Mouse (Mus musculus) urinary bladder, adult 18-20 months (tissue): ENCODE measurements around the gene Sorbs1.
A peak's percentile ranks its signal among the peaks of the same experiment; 100 is the strongest.

Experiments
- DNase-seq, 2 experiments: peaks; one replicate each; pipeline ENCODE4 v3.0.0; 2022; ENCODE audit warnings: low spot score in 2 of 2, mixed read lengths in 2 of 2

The Sorbs1 gene

DNA sequence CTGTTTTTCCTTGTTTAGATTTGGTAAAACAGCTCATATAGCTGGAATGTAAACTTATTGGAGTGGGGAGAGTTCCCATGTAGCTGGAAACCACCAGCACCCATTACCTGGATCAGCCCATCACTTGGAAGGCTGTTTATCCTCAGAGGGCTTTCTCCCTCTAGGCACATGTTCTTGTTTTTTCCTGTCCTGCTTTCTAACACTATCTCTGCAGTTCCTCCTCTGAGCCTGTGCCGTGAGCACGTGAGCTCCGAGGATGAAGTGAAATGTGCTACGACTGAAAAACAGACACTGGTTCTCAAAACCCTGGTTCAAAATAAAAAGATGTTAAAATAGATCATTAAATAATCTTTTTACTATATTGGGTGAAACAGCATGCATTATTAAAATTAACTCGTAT is 211.1 kb downstream of the Sorbs1 start:
- no peak for DNase-seq

DNA sequence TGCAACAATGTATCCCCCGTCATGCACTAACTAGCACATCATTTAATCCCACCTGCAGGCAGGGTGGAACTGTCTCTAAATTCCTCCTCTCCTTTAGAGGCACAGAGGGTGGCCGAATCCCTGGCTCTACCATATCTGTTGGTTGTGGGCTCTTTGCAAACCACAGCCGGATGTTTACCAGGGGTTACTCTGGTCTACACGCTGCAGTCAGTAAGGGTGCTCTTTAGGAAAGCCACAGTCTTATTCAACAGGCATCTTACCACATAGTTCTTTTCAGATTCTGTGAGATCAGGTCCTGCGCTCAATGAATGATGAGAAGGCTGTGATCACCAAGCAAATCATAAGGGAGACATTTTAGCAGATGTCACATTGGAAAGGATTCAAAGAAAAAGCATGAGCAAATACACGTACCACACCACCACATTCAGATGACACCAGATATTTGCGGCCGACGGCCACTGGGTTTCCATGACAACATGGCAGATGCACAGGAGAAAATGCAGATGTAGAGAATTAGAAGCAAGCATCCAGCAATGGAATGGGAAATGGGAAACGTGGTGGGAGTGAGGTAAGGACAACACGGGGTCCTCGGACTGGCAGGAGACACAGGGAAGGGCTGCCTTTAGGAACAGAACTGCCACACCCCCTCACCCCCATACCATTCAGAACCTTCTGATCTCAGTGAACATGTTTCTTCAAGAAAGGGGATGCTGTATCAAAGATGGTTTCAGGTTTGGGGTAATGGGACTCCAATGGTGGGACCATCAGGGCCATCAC is 213.4 kb downstream of the Sorbs1 start:
- DNase-seq, result no peak

DNA sequence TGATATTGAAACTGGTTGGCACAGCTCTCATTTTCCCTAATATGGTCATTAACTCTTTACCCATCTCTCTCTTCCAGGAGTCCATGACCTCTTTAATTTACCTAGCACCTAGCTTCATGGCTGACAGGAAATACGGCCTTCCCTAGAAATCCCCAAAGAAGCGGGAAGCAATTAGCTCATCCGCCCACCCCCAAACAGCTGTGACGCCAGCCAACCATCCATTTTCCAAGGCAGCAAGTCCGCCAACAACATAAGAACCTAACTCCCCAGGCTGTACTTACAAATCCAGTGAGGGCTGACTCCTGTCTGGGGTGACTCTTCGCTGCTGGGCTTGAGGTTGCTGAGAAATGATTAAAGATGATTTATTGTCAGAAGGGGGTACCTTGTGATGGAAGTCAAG is 214.4 kb downstream of the Sorbs1 start:
- DNase-seq, result no peak

DNA sequence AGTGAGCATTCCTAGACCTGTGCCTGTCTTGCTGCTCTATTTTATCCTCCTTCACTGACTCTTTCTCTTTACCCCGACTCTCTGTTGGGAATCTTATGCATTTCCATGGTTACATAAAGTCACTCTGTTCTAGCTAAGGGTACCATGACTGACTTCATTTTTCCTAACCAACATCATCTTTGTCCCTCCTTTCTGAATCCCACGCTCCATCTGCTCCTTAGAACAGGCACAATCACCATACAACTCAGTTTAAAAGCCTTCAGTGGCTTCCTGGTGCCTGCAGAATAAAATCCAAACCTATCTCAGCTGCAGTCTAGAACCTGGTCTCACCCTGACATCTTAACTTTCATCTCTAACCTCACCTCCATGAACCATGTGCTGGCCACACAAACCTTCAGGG is 215.0 kb downstream of the Sorbs1 start:
- DNase-seq, result no peak

DNA sequence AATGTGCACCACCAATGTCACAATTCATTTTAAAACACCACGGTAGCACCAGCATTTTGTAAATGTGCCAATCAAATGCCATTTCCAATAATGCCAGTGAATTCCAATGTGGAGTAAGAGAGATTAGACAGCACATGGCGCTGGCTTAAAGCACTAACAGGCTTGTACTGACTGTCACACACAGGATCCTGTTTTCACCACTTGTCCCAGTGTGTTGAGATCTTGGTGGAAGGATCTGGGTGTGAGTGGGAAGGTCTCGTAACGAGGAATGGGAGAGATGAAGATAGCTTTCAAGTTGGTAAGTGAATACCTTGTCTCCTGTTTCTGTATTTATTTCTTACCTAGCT is 215.8 kb downstream of the Sorbs1 start:
- DNase-seq, result no peak

DNA sequence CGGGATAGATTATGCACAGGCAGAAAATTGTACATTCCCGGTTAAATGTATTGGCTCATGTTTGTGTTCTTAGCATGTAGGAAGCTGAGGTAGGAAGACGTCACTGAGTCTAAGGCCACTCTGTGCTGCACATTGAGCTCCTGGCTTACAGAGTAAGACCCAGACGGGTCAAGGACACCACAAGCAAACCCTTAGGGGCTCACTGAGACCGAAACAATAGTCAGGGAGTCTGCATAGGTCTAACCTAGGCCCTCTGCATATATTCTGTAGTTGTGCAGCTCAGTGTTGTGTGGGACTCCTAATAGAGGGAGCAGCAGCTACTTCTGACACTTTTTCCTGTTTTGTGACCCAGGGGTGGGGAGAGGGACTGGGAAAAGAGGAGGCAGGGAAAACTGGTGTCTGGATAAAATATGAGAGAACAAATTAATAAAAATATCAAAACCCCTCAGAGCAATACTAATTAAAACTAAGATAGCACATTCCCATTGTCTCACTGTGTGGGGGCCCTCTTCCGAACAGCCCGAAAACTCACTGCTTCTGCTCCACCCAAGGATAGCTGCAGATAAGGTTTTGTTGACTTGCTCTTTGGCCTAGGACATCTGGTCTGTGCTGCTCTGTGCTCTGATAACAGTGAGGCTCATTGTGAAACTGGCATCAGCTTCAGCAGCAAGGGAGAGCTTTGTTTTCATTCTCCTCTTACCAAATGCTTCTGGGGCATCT is 216.3 kb downstream of the Sorbs1 start:
- no peak for DNase-seq

DNA sequence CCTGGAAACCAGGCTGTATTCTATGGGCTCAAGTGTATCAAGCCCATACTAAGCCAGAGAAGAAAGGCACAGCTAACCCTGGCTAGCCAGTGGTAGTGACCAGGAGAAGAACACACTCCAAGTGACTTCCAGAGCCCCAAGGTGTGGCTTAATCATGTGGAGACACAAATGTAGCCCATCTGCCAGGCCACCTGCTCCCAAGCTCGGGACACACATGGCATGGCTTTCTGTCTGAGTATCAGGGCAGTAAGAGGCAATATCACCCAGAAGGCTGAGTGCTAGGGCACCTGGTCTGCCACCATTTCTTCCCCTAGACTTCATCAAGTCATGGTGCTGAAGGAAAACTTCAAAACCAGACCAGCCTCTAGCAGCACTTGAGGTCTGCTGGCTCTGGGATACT is 219.3 kb downstream of the Sorbs1 start:
- no peak for DNase-seq

DNA sequence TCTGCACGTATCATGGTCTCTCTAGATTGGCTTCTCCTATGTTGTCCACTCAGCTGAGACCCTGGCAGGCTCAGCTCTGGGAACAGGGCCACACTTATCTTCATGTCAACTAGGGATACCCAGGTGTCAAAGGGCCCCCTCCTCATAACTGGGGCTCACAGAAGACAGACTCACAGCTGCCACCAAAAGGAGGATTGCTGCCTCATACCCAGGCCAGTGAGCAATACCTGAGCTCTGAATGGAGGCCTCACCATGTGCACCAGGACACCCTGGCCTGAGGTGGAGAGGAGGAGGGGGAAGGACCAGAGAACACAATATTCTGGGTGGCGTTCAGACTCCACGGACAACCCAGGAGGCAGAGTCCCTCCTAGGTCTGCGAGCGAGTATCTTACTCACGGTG is 219.8 kb downstream of the Sorbs1 start:
- no peak for DNase-seq

DNA sequence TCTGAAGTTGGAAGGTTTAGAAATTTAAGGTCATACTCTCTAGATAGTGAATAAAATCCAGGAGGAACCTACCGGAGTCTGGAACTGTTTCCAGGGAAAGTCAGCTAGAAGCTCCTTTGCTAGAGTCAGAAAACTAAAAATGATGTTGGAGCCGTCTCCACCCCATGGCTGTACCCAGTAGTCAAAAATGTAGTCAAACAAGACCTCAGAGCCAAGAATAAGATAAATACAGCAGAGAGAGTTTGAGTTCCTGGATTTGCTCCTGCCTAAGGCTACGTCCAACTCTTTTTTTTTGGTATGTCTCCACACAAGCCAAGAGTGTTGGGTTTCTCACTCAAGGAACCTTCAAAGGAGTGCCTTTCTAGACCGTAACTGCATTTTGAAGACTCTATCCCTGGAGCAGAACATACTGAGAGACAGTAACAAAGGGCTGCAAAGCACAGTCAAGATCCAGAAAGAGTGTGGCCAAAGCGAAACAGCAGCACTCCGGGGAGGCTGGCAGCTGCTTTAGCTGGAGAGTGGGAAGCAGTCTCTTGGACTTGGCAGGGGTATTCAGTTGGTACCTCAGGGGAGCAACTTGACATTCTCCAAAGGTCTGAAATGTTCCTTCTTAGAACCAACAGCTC is 223.4 kb downstream of the Sorbs1 start:
- DNase-seq, result no peak

DNA sequence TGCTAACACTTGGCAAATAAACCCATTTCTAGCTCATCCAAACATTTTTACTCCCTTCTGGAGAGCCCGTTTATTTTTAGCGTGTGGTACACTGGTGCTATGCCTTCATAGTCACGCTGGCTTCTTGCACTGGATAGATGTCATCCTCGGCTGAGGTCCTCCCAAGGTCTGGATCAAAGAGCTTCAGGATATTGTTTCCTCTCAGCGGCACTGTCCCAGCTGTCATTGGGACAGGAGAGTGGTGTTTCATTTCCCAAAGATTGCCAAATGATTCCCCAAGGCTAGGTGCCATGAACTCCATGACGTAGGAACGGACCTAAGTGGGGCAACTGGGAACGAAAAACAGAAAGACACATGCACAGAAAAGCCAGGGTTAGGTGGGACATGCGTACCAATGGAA is 225.2 kb downstream of the Sorbs1 start:
- no peak for DNase-seq

DNA sequence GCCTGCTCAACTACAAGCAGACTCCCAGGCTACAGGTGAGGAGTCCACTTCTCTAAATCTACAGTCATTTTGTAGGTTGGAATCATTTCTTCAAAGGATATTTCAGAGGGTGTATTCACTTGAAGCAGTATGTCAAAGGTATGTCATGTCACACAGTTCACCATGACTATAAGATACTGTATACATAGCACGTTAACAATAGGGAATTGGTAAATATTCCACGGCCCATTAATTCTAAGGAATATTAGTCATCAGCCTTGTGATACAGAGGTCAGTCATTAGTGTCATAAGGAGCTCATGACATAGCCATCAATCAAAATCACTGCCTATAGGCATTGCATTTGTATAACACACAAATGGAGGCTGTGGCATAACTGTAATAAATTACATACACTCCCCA is 228.9 kb downstream of the Sorbs1 start:
- no peak for DNase-seq

DNA sequence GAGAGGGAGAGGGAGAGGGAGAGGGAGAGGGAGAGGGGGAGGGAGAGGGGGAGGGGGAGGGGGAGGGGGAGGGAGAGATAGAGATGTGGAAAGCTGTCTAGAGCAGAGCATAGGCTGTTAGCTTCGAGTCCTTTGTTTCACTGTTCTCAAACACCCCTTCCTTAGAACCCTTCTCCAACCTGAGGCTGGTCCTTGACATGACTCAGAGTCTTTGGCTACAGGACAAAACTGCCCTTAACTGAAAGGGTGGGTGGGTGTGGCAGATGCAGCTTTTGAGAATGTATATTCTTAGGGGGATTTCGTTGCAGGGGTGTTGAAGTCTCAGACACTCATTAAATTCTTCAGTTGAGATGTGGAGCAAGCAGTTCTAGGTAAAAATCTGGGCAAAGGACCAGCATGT is 230.2 kb downstream of the Sorbs1 start:
- no peak for DNase-seq

DNA sequence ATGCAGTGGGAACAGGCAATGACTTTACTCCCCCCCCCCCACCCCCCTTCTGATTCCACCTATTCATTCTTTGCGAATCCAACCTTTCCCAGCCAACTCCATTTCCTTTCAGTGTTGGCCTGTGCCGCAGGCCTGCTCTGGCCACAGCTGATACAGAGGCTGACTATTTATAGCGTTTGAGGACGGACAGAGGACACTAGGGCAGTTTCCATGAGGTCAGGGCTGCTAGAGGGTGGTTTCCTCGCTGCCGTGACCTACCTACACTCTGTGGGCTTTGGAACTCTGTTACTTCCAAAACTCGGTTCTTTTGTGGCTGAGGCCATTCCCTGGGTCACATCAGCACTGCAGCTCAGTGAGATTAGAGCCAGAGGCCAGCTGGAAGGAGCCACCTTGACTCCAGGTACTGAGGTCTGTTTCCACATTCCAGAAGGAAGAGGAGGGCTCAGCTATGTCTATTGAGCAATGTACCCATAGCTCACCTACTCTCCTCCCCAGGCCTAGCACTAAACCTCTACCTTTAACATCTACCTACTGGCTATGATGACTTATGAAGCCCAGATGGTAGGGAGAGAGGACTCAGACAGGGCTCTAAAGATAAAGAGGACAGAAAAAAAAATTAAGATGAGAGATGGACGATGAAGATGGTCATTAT is 235.1 kb downstream of the Sorbs1 start:
- DNase-seq, result no peak

DNA sequence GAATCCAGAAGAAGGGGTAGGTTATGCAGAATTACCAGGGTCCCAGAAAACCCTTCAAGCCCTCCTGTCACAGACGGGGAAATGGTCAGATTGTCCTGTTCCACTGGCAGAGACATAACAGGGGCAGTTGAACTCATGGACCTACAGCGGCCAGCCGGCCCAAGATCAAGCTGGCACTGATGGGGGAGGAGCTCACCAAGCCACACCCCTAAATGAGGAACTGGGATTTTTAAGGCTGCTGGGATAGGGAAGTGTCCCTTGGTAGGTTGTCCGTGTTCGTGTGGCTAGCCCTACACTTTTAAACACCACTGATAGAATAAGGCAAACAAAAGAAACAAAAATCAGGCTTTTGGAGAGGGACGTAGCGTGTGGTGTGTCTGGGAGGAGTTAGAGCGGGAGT is 236.1 kb downstream of the Sorbs1 start:
- DNase-seq, result no peak

DNA sequence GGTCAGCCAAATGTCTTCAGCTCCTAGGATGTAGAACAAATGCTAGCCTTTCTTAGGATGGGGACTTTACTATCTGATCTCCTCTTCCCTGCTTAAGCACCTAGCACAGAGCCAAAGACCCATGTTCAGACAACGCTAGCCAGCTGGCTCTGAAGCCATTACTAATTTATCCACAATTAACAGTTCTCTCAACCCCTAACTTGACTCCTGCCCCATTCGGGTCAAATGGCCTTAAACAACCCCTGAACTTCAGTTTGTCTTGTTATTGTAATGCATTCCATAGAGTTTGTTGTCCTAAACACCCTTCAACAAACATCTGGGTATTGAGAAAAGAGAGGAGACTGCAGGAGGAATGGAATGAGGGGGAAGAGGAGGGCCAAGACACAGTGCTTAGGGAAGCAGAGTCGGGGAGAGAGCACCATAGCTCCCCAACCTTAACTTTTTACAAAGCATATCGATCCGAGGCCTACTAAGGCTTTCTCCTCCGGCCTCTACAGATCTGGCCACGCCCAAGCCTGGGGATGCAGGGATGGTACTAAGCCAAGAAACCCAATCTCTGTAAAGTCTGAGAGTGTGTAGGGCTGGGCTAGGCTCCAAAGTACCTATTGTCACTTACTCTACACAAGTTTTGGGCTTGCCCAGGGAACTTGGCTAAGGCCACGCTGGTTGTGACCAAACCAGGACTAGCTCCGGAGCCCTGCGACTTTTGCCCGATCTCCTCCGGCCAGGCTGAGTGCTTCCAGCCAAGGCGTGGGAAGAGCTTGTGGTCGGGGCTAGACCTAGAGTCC is 238.0 kb downstream of the Sorbs1 start:
- no peak for DNase-seq

DNA sequence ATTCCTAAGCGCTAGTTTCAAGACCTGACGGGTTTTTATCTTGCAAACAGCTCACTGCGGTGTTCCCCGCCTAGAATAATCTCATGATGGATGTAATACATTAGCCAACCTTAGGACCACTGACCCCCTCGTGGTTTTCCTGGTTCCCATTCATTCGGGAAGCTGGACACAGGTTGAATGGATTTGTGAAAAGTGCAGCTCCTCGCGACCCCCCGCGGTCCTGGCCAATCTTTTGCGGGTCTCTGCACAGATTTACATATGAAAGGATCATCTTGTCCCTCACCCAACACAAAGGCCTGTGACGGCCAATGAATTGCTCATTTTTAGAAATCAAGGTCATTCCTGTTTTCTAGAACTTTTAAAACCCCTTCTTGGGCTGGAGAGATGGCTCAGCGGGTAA is 240.9 kb downstream of the Sorbs1 start:
- DNase-seq, result no peak

DNA sequence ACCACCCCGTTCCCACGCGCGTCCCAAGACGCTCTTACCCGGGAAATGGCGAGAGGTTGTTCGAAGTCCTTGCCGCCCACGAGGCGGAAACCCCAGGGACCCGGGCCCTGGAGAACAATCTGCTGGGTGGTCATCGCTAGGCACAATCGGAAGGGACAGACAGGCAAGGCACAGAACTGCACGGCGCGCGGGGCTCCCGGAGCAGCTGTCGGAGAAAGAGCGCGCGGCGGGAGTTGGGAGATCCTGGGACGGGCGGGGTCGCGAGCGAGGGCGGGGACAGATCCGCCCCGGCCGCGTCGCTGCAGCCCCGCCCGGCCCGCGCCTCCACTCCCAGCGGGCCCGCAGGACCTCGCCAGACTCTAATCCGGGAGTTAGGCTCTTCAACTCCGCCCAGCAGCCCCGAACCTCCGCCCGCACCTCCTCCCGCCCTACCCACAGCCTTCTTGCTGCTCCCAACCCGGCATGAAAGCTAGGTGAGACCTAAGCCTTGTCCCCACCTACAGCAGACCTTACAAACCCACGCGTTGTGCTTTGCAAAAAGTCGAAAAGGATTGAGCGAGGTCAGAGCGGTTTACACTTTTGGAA is 242.2 kb downstream of the Sorbs1 start, which contains the start of gene Pdlim1:
Gene Pdlim1 (minus strand): TSS at position 535 of the 585 bp plus-strand sequence.
- DNase-seq, result peak; percentile 65 to 69

DNA sequence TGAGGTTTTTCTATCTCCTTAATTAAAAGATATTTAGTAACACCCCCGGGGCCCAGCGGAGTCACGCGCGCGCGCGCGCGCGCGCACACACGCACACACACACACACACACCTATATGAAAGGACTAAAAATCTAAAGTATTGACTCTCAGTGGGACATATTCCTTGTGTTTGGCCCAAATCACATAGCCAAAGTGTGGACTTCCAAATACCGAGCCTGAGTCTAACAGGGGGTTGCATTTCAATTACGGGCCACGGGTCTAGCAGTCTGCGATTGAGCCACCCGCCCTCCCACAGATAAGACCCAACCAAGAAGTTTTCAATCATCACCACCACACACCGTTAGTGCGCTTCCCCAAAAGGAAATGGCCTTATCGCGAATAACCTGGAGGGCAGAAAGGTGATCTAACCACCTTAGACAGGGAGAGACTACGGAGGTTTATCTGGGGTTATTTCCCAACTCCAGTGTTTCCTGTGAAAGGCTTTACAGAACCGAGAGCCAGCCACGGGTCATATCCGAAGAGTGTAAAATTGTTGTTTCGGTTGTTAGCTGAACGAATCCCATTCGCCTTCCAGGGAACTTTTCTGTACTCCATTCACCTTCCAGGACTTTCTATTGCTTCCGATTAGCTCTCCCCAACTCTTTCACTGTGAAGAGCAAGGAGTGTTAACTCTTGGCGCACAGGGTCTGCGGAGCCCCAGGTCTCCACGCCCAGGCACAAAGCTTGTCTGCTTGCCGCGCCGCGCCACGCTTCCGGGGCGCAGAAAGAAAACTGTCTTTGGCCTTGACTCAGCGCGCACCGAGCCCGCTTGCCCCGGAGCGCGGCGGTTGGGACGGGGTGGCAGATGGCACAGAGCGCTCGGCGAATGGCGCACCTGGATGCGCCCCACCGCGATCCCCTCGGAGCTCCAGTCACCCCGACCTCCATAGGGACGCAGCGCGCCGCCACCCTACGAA is 242.9 kb downstream of the Sorbs1 start:
- no peak for DNase-seq

DNA sequence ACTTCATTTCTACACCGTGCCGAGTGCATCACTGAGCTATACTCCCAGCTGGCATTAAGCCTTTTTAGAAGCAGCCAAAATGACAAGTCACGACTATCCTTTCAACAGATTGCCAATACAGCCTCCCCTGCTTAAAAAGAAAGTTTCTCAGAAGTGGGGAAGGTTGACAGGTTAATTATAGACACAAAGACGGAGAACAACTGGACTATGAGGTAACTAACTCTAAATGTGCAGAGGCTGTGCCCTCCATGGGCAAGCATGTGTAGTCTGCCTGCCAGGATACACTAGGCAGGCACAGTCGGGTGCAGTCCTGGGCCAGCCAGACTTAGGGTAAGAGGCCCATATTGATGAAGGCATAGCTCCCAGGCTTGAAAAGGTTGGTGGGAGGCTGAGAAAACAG is 244.1 kb downstream of the Sorbs1 start:
- DNase-seq, result no peak

DNA sequence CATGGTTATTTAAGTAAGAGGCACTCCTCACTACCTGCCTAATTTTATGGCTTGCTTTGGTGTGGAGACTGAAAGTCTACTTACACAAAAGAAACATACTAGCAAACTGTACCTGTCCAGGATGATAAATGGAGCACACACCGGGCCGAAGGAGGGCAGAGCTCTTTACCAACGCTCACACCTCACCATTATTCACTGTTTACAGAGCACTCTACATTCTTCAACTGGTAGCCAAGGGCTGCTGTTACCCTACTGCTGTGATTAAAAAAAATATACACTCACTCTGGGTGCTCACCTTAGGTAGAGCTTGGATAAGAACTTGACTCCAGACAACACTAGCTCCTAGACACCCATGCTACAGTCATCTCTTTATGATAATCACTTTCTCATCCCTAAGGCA is 245.1 kb downstream of the Sorbs1 start:
- DNase-seq, result no peak
